In the genomic region with DNA sequence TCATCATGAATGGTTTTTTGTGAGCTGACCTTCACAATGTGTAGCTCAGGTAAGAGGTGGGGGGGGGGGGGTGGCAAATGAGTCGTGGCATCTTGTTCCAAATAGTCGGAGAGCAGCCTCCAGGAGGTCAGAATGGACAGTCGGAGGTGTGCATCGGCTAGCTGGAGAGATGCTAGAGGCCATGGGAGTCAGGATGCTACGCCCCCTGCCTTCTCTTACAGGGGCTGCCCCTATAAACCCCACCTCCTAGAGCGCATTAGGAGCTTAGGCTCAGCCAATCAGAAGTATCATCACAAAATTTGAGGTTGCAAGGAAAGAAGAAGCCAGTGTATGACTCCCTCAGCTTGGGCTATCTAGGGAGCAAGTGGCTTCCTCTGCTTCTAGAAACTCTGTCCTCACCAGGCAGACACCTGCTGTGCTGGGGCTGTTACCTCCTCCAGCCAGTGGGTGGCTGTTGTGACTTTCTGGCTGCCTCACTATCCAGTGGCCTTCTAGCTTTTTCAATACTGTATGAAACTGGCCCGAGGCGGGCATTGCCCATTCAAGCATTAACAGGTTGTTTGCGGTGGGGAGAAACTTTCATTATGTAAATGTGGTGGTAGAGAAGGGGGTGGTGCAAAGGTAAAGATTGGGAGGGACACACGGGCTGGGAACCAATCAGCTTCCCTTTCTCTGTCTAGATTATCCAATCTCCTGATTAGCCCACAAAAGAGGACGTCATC, we compare ENCODE assay signal across 8 mouse cellular contexts.
DNase-seq lines count a peak whose midpoint lies in the region; ATAC-seq lines count a peak whose summit lies in the region.
"Had no signal": no experiment of that assay in that cellular context is flagged by ENCODE, and none has a peak within 500 bp of the region (broad histone marks: within the 10 kb centered on the region; RNA-seq: fewer than 3 reads in every experiment).

No protein-coding gene starts in this region.

- H3K27ac ChIP-seq in liver, embryonic 13.5 days = no peak overlapping the region
- H3K27ac ChIP-seq: forebrain, embryonic 12.5 days had no signal

- ATAC-seq in erythroid progenitor cell, adult 5-6 weeks (replicated peaks; ENCODE audit: low FRiP score, poor library complexity, severe bottlenecking) = 0 out of 2 replicates have a peak, but pooled peaks have one; percentile 39
- ATAC-seq in liver, embryonic 13.5 days (ENCODE audit: low read depth) = peak; percentile 68

- H3K4me2 ChIP-seq in liver, embryonic 13.5 days = peak overlapping the region; percentile 54
- H3K4me2 ChIP-seq: forebrain, embryonic 12.5 days had no signal

- no peaks in the 10 kb centered on the region for H3K9me3 ChIP-seq in liver, embryonic 13.5 days (replicated peaks)
- H3K9me3 ChIP-seq: forebrain, embryonic 12.5 days had no signal

- H3K4me3 ChIP-seq in liver, embryonic 13.5 days (replicated peaks) = peak overlapping the region; percentile 35
- H3K4me3 ChIP-seq: forebrain, embryonic 12.5 days had no signal

- 56% methylated on average over 11 of the region's 11 CpGs for WGBS in liver, embryonic 13.5 days (ENCODE audit: insufficient replicate concordance)

- DNase-seq in MEL-GATA-1-ER (ENCODE audit: extremely low read depth, low read depth) = peak; percentile 85
- DNase-seq in liver, embryonic 13.5 days = peak; percentile 3
- DNase-seq in spleen, postnatal 36 days (ENCODE audit: low spot score in 2 of 2) = peak; percentile 75 to 81
- no peak for DNase-seq in layer of hippocampus, postnatal 10 days (ENCODE audit: low spot score in 2 of 2)
- no peak for DNase-seq in cerebellum, adult 11-12 months
- no peak for DNase-seq in testis, postnatal 14 days (ENCODE audit: low spot score)

- peaks cover 11% of the 10 kb centered on the region for H3K4me1 ChIP-seq in liver, embryonic 13.5 days (replicated peaks)
- H3K4me1 ChIP-seq: forebrain, embryonic 12.5 days had no signal

- no peak overlapping the region for H3K9ac ChIP-seq in liver, embryonic 13.5 days
- H3K9ac ChIP-seq: forebrain, embryonic 12.5 days had no signal

- H3K27me3 ChIP-seq in liver, embryonic 13.5 days = no peaks in the 10 kb centered on the region
- H3K27me3 ChIP-seq: forebrain, embryonic 12.5 days had no signal

- H3K36me3 ChIP-seq in liver, embryonic 13.5 days = no peaks in the 10 kb centered on the region
- H3K36me3 ChIP-seq: forebrain, embryonic 12.5 days had no signal

Comparison
In these comparisons a context has a peak if more than half of its experiments do, and no peak if none do; other contexts are left out.
1. DNase-seq: peak in MEL-GATA-1-ER (single experiment), liver, embryonic 13.5 days (single experiment) and spleen, postnatal 36 days (2 of 2); none in layer of hippocampus, postnatal 10 days (0 of 2), cerebellum, adult 11-12 months (single experiment) and testis, postnatal 14 days (single experiment).